Mouse (Mus musculus): ENCODE data around the gene Cdh18.
A peak's percentile ranks its signal among the peaks of the same experiment; 100 is the strongest.
"Not testable (repeated sequence)": the region's sequence is repeated elsewhere in the genome, so short reads cannot be mapped to it uniquely, and the experiment has no call there.

The Cdh18 gene

DNA sequence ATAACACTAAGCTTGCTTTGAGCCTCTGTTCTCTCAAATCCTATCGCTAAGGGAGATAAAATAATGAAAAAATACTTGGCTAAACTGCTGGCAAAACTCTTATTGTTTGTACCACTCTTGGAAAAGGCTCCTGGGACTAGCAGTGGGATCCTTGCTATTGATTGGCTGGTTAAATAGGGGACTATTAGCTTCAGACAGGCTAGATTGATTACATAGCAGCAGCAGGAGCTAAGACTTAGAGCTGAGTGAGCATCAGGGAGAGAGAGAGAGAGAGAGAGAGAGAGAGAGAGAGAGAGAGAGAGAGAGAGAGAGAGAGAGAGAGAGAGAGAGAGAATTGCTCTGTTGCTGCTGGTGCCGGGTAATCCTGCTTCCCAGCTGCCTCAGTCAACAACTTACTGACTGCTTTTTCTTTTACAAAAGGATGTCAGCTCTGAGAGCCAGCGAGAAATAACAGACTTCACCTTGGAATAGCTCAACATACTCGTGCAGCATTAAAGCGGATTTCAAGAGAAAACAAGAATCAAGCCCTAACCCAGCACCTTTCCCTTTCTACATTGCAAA, at the start of gene Cdh18:
Gene Cdh18, plus strand, starts transcription at position 312 of the 561 bp plus-strand sequence.
- ATAC-seq (ENCODE audit: low TSS enrichment) = peak; percentile 50

DNA sequence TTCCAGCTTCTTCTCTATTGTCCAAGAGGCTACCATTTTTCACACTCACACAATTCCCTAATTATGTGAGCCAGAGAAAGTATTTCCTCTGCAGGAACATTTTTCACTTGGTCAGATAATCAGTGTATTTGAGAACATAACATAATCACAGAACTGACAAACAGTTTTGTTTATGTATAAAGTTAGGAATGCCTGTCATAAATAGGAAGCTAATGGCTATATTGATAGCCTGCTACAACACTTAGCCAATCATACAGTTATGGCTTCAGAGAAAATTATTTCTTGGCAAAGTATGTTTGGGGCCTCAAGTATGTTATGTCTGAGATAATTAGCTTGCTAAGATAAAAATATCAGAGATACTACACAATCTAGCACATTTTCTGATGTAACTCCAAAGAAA, 37.6 kb upstream of the Cdh18 start:
- no peak for ATAC-seq (ENCODE audit: low TSS enrichment)

DNA sequence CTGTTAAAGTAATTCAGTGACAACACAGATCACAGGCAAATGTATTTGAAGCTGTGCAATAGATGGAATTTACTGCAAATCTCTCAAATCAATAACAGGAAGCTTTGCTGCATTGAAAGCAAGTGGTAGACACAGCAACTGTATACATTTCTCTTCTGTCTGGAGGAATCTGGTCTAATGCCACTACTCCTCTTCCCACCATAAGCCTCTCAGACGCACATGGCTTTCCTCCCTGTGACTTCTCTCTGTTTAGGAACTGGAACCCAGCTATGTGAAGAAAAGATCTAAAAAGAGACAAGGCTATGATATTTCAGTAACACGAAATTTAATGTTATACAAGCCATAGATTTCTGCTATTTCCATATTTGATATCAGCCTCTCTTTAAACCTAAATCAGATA, 13.0 kb upstream of the Cdh18 start:
- peak; percentile 97 for ATAC-seq (ENCODE audit: low TSS enrichment)

DNA sequence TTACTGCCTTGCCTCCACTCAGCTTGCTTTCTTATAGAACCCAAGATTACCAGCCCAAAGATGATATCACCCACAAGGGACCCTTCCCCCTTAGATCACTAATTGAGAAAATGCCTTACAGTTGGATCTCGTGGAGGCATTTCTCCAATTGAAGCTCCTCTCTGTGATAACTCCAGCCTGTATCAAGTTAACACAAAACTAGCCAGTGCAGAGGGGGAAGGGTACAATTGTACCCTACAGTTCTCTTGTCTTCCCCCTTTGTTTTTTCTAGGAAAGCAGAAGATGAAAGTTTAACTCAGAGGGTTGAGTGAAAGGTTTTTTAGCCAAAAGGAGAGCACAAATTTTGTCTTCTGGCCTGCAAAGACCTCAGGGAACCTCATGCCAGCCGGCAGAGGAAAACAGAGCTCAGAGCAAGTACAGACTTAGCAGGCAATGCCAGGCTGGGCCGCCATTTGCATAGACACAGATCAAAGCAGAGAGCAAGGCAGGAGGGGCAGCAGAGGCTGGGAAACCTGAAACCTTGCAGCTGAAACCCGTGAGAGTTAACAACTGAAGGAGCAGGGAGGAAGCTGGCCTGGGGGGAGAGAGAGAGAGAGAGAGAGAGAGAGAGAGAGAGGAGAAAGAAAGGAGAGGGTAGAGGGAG, 29.3 kb downstream of the Cdh18 start:
- ATAC-seq (ENCODE audit: low TSS enrichment) = no peak

DNA sequence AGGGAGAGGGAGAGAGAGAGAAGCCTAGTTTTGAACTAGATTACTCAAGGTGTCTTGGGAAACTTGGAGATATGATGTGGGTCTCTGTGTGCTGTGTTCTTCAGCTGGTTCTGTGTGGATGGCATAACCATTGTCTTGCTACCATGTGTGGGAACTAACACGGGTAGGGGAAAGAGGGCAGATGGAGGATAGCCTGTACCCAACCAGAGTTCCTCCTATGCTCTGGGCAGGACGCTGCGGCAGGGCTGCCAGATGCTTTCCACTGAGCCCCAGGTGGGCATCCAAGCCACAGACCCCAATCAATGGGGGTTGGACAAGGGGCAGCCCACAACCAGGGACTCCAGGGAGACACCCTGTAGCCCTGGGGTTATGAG, 29.8 kb downstream of the Cdh18 start:
- ATAC-seq (ENCODE audit: low TSS enrichment) = no peak

DNA sequence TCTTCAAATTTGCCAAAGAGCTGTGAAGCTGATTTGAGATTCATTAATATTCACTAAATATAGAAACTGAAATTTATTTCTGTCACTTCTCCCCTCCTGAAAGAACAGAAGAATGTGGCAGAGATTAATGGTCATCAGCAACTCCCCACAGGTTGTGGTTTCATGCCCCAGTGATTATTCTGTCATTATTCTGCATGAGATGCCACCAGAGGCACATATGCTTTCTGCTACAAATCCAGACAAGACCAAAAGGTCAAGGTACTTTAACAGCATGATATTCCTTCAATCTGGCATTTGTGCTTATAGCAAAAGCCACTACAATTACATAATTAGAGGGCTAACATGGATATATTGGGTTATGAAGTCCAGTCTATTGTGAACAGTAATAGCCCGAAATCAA, 35.8 kb downstream of the Cdh18 start:
- no peak for ATAC-seq (ENCODE audit: low TSS enrichment)

DNA sequence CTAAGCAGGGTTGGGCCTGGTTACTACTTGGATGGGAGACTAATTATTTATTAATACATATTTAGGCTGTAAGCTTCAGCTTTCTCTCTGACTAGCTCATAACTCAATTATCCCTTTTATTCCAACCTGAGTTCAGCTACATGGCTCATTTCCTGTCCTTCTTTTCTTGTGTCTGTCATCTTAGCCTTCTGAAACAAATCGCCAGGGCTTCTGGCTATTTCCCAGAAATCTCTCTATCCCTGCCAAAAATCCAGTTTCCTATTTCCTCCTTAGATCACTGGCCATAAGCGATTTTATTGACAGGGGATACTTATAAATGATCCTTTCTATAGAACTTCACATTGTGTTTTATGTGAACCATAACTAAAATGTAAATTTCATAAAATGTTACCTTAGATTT, 167.6 kb downstream of the Cdh18 start:
- ATAC-seq (ENCODE audit: low TSS enrichment) = no peak

DNA sequence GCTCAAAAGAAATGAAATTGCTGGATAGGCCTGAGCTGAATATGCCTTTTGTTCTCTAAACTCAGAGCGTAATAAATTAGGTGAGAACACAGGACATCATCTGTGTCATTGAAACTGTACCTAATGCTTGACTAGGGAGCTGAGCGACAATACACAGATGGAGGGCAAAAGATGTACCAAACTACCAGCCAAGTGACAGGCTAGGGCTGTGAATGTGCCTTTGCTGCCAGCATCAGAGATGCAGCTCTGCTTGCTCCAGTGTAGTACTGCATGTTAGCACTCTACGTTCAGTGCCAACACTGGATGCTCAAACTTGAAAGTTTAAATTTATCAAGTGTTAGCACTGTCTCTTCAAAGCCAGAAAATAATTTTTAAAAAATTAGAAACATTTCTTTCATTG, 168.9 kb downstream of the Cdh18 start:
- ATAC-seq (ENCODE audit: low TSS enrichment) = no peak

DNA sequence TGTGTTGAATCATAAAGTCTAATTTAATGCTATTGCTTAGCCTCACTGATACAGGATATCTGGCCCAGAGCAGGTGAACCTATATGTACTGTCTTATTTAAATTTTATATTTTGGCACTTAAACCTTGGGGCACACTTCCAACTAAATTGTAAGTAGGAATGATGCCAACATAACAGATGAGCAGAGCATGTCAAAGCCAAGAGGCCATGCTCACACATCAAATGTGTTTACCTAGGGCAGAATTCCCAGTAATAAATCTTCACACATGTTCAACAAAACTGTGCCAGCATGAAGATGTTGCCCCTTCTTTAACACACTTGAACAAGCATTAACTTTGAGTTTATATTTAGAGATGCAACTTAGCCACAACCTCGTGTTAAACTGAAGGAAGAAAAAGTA, 177.8 kb downstream of the Cdh18 start:
- ATAC-seq (ENCODE audit: low TSS enrichment) = no peak

DNA sequence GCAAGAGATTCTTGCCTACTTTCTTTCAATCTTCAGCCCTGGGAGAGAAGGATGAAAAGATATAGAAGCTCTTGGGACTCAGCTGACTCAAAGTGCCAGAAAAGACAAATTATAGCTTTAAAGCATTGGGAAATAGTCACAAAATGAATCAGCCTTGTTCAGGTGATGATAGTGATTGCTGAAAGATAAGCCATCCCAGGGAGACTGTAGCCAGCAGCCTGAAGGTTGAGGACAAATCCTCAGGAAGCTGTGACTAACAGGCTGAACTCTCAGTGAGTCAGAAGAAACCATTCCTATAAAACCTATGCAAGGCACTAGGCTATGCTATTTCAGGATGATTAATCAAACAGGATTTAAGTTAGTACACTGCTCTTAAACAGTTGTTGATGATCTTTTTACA, 184.2 kb downstream of the Cdh18 start:
- ATAC-seq (ENCODE audit: low TSS enrichment) = no peak

DNA sequence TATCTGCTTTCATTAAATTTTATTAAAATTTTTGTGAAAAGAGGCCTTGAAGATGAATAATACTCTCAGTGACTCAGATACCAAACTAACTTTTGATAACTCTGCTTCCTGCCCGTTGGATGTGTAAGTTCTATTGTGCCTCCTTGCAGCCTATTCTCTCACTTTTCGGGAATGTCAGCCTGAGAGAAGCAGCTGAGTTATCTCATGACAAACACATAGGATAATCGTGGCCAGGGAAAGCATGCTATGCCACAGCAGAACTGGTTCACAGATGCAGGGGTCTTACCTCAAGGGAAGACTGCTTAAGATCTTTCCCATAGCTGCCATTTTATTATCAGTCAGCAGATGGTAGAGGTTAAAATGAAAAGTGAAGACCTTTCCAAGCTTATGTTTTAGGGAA, 187.3 kb downstream of the Cdh18 start:
- ATAC-seq (ENCODE audit: low TSS enrichment) = no peak

DNA sequence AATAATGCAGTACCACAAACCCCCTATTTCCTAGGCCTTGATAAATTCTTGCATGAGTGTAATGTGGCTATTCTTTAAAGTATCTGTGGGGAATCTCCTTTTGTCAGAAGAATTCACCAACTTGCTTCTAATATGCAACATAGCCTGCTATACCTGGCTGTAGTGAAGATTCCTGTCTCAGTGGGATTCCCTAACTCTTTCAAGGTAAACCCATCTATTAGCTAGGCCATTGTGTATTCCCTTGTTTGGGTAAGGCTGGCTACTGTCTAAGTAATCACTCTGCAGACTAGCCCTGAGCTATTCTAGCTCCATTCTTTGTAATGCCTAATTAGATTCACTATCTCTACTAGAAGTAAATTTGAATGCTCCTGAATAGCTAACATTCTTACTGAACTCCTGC, 212.4 kb downstream of the Cdh18 start:
- not testable (repeated sequence) for ATAC-seq (ENCODE audit: low TSS enrichment)

DNA sequence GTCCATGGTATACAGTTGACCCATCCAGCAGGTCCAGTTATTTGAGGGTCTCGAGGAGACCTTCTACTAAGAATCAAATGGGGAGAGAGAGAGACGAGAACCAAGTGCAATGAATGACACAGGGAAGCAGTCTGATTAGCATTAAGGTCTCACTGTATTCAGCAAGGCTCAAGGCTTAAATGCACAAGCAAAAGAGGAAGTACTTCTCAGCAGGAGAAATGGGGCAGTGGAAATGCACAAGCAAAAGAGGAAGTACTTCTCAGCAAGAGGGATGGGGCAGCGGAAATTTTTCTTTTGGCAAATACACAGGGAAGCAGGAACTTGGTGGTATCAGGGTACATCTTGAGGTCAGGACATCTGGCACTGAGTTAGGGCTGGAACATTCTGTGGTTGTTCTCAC, 217.8 kb downstream of the Cdh18 start:
- ATAC-seq (ENCODE audit: low TSS enrichment) = not testable (repeated sequence)

DNA sequence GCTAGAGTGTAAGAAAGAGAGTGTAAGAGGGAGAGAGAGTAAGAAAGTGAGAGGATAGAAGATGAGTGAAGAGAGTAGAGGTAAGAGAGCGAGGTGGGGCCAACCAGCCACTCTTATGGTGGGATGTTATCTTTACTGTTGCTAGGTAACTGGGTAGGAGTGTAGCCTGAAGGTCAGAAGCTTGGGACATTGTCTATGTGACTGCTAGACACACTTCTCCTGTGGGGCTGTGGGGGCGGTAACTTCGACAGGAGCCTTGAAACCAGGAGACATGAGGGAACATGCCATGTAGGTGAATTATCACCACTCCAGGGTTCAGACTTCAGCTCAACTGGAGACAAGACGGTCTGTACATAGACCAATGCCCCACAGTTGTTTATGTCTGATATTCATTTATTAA, 227.5 kb downstream of the Cdh18 start:
- ATAC-seq (ENCODE audit: low TSS enrichment) = no peak

DNA sequence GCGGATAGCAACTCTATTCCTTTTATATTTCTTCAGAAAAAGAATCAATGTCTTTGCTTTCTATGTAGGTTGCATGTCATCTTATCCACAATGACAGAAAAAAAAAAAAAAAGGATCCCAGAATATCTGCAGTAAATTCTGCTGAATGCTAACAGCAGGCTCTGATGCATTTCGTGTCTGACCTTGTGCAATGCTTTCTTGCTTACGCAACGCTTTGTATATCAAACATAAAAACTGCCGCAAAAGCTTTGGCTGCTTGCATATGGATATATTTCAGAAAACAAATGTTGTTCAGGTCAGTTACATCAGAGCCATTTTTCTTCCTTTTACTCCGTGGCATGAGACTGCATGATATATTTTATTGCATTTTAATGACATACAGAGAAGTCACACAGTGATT, 240.9 kb downstream of the Cdh18 start:
- no peak for ATAC-seq (ENCODE audit: low TSS enrichment)

DNA sequence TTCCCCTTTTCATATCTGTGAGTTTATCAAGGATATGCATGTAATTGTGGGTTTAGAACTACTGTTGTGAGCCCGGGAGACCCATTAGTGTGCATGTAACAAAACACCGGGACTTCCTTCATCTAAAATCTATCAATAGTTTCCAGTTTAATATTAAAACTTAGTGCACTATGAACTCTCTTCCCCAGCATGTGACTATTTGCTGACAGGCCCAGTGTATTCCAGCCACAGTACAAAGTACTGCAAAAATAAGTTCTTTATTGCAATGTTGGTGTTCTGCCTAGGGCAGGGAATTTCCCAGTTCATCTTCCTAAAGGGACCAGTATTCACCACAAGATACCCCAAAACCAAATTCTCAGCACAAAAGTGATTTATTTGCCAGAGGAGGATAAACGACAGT, 243.0 kb downstream of the Cdh18 start:
- no peak for ATAC-seq (ENCODE audit: low TSS enrichment)

DNA sequence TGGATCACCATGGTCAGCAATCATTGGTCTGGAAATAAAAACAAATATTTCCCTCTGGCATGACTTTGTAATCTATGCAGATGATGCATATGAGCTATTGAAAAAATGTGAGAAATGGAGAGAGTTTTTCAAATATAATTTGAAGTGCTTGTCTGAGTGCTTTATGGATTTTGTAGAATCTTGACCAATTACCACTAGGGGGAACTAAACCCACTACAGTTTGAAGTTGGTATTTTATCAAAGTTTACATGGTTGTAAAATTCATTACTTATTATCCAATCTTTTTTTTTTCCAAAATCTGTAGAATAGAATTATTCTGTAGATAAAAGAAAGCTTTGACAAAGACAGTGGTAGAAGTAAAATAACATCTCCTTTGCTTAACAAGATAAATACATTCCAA, 284.3 kb downstream of the Cdh18 start:
- 0 out of 2 replicates have a peak, but pooled peaks have one; percentile 69 for ATAC-seq (ENCODE audit: low TSS enrichment)

DNA sequence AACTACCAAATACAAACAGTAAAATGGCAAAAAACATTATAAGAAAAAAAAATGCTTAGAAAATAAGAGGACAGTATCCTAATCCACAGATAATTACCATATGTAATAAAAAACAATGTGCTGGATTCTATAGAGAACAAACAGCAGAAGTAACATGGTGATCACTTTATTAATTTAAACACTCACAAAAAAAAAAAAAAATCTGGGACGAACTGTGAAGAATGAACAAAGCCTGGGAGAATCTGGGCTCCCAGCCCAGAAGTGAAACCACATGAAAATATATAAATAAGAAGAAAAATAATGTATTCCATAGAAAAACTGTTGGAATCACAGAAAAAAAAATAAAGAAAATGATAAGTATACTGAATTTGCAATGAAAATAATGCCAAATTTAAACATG, 288.4 kb downstream of the Cdh18 start:
- ATAC-seq (ENCODE audit: low TSS enrichment) = no peak

DNA sequence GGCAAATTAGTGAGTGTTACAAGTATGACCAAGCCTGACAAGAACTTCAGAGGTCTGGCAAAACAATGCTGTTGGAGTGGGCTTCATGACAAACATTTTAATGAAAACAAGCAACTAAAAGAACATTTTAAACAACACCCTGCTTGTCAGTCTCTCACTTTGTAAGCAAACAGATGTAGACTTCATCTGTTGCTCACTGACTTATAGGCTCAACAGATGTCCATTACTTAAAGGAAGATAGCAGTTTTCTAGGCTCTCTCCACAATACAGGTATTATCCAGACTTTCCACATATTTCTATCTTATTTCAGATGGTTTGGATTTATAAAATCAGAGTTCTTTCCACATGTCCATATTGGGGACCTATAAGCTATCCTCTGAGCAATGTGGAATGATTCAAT, 308.9 kb downstream of the Cdh18 start:
- no peak for ATAC-seq (ENCODE audit: low TSS enrichment)

DNA sequence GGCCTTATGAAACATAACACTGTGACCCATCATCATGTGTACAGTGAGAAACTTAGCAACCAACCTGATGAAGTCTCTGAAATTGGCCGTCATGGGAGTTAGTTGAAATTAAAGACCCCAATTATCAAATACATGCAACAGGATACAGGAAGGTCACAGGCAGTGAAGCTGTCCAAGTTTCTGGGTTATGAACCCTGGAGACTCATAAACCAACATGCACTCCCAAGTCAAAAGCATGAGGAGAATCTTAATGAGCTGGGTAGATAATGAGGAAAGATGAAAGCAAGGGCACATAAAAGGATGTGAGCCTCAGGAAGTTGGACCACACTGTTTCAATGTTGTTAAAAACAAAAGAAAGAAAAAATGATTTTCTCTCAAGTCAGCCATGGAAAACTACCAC, 321.9 kb downstream of the Cdh18 start:
- no peak for ATAC-seq (ENCODE audit: low TSS enrichment)

DNA sequence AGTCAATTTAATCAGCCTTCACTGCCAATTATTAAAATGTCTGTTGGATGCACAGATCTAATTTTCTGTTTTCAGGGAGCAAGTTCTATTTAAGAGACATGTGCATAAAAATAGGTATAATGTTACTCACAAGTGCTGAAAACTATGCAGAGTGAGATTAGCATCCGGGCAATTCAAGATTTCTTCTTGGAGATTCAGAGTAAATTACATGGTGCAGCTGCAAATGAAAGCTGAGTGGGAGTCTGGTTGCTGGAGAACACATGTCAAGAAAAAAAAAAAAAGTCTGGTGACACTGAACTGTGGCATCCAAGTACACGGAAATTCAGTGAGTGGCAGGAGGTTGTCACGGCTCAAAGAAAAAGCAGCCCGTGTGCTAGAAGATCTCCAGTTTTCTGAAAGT, 348.9 kb downstream of the Cdh18 start:
- peak; percentile 92 for ATAC-seq (ENCODE audit: low TSS enrichment)

DNA sequence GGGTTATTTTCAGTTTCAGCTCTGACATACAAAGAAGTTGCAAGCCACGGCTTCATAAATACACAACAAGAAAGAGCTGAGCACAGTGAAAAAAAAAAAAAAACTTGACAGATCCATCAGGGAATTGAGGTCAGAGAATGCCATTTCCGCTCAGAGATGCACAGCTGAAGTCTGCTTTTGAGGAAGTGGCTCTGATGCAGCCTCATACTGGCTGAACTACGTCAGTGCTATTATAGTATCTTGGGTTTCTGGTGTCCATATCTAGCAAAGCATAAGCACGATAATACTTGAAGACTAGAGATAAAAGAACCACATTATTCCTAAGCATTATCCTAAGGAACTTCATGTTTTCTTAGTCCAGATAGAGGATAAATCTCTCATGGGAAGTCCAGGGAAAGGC, 349.4 kb downstream of the Cdh18 start:
- peak; percentile 89 for ATAC-seq (ENCODE audit: low TSS enrichment)

DNA sequence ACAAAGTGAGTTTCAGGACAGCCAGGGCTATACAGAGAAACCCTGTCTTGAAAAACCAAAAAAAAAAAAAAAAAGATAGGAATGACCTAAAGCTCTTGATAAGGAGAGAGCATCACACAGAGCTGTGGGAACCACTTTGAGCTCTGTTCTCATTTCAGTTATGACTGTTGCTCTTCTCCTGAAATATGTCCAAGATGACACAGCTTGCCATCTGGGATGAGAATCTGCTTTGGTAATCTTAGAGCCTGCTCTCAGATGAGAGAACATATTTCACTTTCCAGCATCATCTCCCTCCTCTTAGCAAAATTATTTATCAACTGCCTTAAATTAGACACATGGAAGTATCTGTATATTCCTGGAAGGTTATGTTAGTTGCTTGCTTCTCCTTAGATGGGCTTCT, 365.6 kb downstream of the Cdh18 start:
- peak; percentile 91 for ATAC-seq (ENCODE audit: low TSS enrichment)

DNA sequence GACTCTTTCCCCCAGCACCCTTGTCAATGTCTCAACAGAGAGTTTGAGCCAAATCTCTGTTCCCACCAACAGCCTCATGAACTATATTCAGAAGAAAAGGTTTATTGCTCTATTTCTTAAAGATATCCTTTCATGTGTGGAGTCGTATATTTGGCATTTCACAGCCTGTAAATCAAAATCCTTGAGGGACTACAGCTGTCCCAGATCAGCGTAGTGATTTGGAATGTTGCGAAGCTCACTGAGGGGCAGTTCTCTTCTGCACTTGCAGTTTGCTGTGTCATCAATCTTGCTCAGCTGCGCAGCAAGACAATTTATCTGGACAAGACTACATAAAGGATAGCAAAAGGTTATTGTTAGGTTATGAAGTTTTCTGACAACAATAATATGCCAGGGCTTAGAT, 385.5 kb downstream of the Cdh18 start:
- no peak for ATAC-seq (ENCODE audit: low TSS enrichment)

Measured in frontal cortex, adult (tissue).